Mouse (Mus musculus) frontal cortex, adult (tissue): Measurements from ENCODE around the gene Catip.
"Not testable (repeated sequence)": the region's sequence is repeated elsewhere in the genome, so short reads cannot be mapped to it uniquely, and the experiment has no call there.

Experiments
- ATAC-seq: cut with Nextera tagmentation; 2 replicates; pipeline ENCODE4 v1.9.2; 2017; ENCODE audit warnings: mild to moderate bottlenecking, moderate library complexity, mixed read lengths; ENCODE audit not compliant: low TSS enrichment

Catip gene

DNA sequence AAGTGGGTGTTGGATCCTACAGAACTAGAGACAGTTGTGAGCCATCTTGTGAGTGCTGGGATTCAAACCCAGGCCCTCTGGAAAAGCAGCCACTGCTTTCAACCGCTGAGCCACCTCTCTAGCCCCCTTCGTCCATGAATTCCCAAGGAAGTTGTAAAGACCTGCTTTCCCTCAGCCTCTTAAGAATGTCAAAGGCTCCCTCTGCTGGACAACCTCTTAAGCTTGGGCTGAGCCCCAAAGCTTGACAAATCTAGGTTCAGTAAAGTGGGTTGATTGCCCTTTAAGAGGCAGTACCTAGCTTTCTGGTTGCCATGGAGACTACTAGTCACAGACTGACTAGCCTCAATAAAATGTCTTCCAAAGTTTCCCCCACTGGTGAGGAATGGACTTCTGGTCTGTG lies at the start of gene Catip:
Catip (plus strand) TSS at position 297 of the 400 bp plus-strand sequence.
- ATAC-seq: peak; percentile 82

DNA sequence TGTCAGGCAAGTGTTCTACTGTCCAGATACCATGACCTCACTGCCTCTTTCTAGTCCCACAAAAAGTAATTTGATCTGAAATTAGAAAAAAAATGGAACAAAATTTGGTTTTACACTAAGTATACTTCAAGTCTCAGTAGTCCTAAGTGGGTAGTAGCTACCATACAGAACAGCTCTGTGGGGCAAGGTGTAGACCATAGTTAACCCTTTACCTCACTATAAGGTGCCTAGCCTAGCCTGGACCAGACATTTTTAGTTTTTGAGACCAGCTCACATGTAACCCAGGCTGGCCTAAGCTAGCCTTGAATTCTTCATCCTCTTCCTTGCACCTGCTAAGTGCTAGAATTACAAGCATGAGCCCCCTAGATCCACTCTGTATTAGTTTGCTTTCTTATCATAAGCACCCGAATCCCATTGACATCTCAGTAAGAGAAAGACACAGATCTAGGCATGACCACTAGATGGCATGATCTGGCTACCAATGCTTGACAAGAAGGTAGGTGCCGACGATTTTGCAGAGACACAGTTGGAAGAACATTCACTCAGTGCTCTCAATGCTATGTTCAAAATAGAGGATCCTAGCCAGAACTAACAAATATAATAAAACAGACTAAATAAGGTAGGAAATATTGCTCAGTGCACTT lies 48.7 kb upstream of the Catip start:
- ATAC-seq: peak; percentile 97

DNA sequence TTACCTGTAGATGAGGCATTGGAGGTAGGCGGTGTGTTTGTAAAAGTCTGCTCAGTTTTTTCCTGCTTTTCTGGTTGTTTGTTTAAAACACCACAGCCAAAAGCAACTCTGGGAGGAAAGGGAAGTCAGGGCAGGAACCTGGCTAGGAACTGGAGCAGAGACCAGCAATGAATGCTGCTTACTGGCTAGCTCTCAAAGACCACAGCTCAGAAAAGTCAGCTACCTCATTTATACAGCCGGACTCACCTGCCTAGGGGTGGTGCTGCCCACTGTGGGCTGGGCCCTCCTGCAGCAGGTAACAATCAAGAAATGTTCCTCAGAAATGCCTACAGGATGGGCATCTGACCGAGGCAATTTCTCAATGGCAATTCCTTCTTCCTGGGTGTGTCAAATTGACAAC lies 47.1 kb upstream of the Catip start:
- no peak for ATAC-seq

DNA sequence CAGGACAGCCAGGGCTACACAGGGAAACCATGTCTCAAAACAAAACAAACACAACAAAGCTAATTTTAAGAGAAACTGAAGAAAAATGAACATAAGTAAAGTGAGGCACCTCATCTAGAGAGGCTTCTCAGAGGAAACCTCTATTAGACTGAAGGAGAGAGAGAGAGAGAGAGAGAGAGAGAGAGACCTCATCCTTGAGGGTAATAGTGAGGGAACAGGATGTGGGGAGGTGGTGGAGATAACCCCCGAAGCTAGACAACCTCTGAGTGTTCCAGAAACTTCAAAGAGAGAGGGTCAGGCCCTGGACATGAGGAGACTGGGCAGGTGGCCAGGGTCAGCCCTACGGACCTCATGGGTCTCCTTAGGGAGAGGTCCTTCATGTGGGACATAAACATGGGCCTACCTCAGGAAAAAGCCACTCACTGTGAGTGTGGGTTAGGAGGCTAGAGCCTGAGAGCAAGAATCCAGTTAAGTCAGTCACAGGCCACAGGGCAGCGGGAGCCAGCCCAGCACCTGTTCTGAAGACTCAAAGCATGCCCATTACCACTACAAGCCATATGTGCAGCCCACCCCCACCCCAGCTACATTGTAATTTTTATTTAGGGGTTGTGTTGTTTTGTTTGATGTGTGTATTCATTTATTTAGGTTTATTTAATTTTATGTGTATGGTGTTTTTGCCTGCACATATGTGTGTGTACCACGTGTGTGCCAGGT lies 45.6 kb upstream of the Catip start:
- no peak for ATAC-seq

DNA sequence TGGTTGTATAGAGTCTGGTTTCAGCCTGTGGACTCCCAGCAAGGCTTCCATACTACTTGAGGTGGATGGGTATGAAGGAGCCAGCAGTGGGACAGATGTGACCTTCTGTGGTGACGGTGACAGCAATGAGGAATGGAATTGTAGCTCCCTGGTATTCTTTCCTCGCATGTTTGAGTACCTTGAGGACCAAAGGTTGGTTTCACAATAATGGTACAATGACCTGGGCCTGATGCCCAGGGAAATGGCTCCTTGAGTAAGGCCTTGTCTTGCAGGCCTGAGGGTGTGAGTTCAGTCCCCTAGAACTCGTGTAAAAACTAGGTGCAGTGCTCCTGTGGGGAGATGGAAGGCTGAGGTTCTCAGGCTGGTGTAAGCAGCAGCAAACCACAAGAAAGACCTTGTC lies 43.2 kb upstream of the Catip start:
- no peak for ATAC-seq

DNA sequence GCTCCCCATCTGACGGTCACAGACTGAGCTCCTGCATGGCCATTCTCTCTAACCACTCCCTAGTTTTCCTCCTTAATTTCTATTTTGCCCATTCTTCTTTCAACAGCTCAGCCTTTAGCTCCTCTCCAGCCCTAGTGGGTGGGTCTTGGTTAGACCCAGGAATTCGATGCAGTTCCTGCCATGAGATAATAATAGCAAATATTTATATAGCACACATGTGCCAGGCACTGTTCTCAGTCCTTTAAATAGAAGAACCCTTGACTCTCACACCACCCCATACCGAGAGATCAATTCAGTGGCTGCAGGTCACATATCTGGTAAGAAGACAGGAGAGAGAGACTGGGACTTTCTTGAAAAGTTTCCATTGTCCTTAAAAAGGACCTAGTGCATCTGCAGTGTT lies 40.5 kb upstream of the Catip start:
- ATAC-seq: no peak

DNA sequence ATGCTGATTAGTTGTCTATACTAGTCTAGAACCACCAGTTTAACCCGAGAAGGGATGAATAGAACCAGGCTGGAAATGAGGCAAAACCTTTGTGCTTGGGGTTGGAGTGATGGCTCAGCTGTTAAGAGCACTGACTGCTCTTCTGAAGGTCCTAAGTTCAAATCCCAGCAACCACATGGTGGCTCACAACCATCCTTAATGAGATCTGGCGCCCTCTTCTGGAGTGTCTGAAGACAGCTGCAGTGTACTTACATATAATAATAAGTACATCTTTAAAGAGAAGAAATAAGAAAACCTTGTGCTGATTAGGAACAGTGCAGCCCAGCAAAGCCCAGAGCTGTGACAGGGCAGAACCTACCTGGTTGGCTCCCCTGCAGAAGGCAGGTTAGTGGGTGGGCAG lies 35.0 kb upstream of the Catip start:
- ATAC-seq: not testable (repeated sequence)

DNA sequence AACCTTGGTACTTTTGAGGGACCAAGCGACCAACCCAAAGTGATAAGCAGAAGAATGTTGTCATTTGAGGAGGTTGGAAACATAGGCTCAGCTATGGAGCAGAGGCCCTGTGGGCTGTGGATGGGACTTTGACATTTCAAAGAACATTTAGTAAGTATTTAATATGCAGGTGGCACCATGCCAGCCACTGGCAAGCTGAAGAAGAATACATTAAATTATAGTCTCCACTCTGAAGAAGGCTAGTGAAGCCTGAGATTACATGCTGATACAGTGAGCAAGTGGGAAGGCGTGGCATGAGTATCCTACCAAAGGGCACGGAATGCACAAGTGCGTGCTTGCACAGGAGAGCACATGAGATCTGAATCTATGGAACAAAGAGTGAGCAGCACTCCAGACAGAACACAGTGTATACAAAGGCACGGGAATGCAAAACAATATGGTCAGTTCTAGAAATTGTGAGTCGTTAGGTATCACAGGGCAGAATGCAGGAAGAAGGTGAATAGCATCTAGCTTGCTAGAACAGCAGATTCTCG lies 31.9 kb upstream of the Catip start:
- ATAC-seq: no peak

DNA sequence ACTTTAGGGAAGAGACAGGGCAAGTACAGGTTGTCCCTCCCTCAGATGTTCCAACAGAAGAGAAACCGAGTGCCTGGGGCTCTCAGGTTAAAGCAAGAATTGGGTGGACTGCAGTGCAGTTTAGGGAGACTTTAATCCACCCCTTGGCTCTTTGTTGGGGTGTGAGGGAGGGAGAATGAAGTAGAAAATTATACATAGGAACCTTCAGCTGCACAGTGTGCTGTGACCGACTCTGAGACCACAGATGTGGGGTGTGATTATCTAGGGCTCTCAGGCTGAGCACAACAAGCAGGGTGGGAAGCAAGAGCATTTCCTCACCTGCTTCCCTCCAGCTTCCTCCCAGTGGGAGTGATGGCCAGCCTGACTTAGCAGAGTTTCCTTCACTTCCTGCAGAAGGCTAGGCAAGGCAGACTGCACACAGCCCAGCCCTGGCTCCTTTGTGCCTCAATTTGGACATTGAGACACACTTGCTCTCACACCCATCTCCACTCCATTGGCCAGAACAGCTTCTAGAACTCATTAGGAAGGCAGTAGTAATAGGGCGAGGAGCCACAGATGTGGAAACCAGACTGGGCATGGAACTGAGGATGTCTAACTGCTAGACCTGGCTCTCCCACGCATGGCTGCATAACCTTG lies 30.7 kb upstream of the Catip start:
- no peak for ATAC-seq

DNA sequence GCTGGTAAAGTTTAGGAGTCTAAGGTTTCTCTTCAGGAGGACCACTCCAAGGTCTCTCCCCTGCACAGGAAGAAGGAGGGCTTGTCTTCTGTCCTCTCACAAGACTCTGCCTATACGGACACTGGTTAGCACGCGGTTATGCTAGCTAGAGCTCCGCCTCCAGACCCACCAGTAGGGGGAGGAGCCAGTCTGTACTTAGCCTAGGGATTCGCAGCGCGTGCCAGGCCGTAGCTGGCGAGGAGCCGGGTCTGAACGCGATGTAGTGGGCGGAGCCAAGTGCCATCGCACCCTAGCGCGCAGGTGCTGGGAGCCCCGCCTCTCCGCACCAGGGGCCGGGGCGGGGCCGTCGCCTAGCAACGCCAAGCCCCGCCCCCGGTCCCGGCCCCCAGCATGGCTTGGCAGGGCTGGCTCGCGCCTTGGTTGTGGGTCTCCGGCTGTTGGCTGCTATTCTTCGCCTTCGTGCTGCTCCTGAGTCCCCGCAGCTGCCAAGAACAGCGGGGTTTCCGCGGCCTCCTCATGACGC lies 29.6 kb upstream of the Catip start:
- ATAC-seq: peak; percentile 87

DNA sequence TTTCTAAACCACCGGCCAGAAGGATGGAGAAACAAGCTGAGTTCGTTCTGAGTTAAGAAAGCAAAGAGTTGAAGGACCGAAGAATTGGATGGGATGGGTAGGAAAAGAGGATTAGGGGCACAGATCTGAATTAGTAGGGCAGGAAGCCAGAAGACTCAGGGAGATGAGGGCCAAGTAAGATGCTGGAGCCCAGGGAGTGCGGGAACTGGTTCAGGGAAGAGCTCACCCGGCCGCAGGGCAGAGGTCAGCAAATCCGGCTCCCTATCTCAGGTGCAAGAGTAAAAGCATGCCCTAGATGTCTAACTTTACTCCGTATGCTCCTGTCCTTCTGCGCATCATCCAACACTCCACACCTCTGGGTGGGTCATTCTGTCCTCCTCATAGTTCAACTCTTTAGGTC lies 29.0 kb upstream of the Catip start:
- peak; percentile 5; the same call in 1 of the 2 replicates for ATAC-seq

DNA sequence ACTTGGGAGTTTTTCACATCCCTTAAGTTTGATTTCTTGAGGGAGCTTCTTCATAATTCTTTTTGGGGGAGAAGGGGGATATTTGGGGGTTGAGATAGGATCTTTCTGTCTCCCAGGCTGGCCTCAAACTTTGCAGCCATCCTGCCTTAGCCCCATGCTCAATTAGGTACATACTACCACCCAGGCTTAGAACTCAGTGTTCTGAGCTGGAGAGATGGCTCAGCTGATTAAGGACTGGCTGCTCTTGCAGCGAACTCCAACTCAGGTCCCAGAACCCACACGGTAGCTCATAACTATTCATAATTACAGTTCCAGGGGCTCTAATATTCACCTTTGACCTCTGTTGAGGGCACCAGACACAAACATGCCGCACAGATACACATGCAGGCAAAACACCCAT lies 27.3 kb upstream of the Catip start:
- ATAC-seq: no peak

DNA sequence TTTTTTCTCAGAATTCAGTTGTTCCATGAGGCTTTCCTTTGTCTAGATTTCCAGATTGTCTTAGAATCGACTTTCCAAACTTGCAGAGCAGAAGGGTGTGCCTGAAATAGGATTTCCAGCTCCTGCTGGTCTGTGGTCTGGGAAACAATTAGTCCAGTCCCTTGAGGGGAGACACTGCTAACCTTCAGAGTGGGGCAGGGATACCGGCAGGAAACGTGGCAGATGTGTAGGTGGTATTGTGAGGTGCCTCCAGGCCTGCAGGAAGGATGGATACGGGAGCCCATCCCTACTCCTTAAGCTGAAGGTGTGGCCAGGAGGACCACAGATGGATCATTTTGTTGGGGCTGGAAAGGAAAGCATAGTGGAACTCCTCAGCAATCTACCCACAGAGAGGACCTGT lies 26.9 kb upstream of the Catip start:
- no peak for ATAC-seq

DNA sequence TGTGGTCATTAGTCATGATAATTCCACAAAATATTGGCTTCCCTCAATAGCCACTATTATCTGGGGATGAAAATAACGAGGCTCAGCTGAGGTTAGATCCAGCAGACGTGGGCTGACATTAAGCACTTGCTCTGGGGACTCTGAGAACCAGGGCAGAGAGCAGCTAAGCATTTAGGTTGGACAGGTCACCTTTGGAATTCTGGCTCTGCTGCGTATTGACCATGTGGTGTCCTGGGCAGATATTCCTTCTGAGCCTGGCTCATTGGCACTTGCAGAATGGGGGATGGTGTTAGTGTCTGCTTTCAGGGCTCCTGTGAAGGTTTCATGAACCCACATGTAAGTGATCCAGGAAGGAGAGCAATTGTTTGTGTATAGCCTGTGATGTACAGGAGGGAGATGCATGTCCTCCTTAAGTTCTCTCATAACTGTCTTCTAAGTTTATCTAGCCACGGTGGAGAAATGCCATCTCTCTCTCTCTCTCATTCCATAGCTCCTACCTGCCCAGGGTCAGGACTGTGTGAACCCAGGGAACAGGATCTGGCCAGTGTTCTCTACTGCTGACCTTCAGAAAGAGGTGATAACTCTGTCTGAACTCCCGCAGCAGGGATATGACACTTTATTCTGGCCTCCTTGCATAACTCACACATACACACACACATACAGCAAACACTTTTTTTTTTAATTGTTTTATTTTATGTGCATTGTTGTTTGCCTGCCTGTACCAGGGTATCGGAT lies 26.3 kb upstream of the Catip start:
- ATAC-seq: no peak

DNA sequence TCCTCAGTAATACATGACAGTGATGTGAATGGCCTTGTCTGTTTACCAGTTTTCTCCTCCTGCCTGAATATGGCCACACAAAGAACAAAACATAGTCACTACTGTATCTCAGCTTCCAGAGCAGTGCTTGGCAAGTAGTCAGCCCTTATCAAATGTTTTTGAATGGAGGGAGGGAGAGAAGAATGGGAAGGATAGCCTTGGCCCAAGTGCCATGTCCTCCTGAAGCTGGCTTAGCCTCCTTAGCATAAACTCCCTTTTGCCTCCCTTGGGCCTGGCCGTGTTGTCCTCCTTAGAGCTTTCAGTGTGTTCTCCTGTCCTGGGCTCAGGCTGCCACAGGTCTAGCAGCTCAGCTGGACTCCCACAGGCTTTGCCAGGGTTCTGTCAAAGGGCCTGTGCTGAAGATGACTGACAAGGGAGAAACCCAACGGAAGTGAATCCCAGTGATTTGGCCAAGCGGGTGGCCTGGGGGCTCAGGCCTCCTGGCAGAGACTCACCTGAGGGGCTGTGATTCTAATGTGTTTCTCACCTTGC lies 24.6 kb upstream of the Catip start:
- no peak for ATAC-seq

DNA sequence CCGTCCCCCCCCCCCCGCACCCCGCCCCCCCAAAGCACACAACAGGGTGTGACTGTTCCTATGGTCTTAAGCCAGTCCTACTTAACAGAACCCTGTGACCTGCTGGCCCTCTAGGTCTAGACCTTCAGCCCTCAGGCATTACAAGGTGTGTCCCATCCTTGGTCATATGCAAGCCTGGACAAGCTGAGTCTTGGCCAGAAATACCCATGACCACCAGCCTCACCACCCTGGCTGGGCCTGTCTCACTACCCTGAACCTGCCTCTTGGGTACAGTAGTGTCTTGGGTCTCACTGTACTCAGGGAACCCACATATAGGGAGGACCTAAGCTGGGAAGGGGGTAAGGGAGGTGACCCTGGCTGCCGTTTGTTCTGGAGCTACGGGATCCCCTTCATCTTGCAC lies 23.9 kb upstream of the Catip start:
- ATAC-seq: no peak

DNA sequence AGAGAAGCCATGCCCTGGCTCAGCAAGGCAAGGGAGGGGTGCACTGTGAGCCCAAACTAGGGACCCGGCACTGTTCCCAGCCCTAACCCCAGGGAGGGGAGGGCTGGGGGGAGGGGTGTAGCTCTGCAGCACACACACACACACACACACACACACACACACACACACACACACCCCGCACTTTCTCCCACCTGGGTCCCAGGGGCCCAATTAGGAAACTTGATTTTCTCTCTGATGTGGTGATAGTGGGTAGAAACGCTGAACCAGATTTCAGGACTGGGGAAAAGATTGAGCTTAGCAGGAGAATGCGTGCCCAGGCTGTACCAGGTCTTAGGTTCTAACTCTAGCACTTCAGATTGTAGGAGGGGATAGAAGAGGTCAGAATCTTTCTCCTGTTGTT lies 23.3 kb upstream of the Catip start:
- ATAC-seq: no peak

DNA sequence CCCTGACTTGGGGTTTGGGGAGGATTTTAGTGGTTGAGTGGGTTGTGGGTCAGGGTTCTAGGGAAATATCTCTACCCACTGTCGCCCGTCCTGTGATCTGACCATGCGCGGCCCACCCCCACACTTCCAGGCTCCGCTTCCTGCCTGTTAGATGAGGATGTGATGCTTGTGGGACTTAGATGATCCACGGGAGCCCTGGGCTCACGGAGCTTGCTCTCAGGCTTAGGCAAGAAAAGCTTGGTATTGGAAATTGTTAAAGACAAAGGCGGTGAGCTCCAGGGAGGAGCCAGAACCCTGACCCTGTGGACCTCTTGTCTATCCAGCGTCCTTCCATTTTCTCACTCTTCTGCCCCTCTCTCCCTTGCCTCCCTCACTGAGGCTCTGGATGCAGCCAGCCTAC lies 22.0 kb upstream of the Catip start:
- no peak for ATAC-seq

DNA sequence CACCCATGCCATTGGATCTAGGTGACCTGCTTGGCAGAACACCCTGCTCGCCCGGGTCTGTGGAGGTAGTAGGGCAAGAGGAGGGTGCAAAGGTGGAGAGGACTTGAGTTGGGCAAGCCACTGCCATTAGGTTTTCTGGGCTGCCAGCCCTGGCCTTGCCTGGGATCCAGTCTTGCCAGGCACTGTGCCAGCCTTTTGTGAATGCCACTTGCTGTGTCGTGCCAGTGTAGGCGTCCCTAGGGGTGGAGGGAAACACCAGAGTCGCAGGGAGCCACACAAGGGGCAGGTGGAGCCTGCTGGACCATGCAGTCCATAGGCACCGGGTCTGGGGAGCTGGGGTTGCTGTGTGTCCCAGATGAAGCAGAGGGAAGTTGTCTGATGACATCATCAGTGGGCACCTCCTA lies 21.5 kb upstream of the Catip start:
- peak; percentile 60 for ATAC-seq

DNA sequence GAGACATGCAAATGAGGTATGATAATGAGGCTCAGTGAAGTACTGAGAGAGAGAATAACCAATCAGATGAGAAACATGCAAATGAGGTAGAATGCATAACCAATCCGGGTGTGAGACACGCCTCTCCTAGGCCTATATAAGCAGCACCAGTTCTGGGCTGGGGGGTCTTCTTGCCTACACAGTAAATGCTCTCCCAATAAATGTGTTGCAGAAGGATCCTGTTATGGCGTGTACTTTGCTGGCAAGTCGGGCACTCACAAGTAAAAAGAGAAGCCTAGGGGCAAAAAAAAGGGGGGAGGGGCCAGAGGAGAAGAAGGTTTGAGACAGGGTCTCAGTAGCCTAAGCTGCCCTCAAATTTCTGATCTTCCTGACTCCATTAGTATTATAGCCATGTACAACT lies 20.9 kb upstream of the Catip start:
- ATAC-seq: not testable (repeated sequence)

DNA sequence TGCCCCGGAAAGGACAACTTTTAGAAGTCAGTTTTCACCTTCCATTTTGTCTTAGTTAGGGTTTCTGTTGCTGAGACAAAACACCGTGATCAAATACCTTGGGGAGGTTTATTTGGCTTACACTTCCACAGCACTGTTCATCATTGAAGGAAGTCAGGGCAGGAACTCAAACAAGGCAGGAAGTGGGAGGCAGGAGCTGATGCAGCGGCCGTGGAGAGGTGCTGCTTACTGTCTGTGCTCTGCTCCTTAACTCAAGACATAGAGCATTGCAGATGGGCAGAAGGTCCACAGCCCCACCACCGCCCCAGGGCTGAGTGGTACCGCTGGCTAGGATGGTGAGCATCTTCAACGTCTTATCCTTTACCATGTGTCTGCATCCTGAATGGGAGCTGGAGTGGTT lies 20.0 kb upstream of the Catip start:
- 0 out of 2 replicates have a peak, but pooled peaks have one; percentile 17 for ATAC-seq

DNA sequence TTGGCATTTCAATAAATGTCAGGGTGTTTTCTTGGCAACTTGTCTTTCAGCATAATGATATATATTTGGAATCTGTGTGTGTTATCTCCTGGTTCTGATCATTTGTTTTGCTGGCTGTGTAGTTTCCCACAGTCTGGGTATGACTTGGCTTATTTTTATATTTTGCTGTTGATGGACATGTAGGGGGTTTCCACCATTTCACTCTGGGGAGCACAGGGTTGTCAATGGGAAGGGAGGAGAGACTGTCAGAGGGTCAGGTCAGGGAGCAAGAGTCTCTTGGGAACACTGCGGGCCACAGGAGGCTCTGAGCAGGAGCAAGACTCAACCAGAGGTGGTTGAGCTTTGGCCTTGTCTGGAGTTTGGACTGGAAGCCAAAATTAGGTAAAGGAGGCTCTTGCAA lies 19.6 kb upstream of the Catip start:
- no peak; the same call in 1 of the 2 replicates for ATAC-seq
